Mouse (Mus musculus) hindbrain, postnatal 0 days (tissue): ENCODE results near the gene Adap1. TPM values are rescaled to one million over a fixed set of nuclear protein-coding genes. Genes with fewer than 3 reads are reported as not detected.
A peak's percentile ranks its signal among the peaks of the same experiment; 100 is the strongest.

Experiments
- ATAC-seq: fragments of 200-750 bp; cut with Nextera tagmentation; 2 replicates; pipeline ENCODE4 v1.8.0; 2017; ENCODE audit warnings: mild to moderate bottlenecking, moderate TSS enrichment, moderate library complexity
- DNase-seq: peaks from one replicate; pipeline ENCODE4 v3.0.0-alpha.2; 2015; ENCODE audit warnings: low spot score
- H3K27ac ChIP-seq: fragments of 300-500 bp; sonication (generic); 2 replicates; pipeline ENCODE4 v1.5.1; 2014; ENCODE audit warnings: mild to moderate bottlenecking
- H3K27me3 ChIP-seq: fragments of 300-500 bp; sonication (generic); 2 replicates; pipeline ENCODE4 v1.6.1; 2014; ENCODE audit warnings: low read length, mixed read lengths; ENCODE audit not compliant: insufficient read depth
- H3K36me3 ChIP-seq: fragments of 300-500 bp; sonication (generic); 2 replicates; pipeline ENCODE4 v1.6.1; 2014; ENCODE audit warnings: low read length, mixed read lengths; ENCODE audit not compliant: insufficient read depth
- H3K4me1 ChIP-seq: fragments of 300-500 bp; sonication (generic); 2 replicates; pipeline ENCODE4 v1.6.1; 2014; ENCODE audit warnings: antibody characterized with exemption, low read length, mixed read lengths; ENCODE audit not compliant: insufficient read depth
- H3K4me2 ChIP-seq: fragments of 300-500 bp; sonication (generic); 2 replicates; pipeline ENCODE4 v1.6.1; 2014; ENCODE audit warnings: low read depth, mild to moderate bottlenecking, low read length, moderate library complexity, mixed read lengths
- H3K4me3 ChIP-seq: fragments of 300-500 bp; sonication (generic); 2 replicates; pipeline ENCODE4 v1.5.1; 2014; ENCODE audit warnings: low read length
- H3K9ac ChIP-seq: fragments of 300-500 bp; sonication (generic); replicated peaks from 2 replicates; pipeline ENCODE4 v1.6.1; 2014; ENCODE audit warnings: mild to moderate bottlenecking, low read length, moderate library complexity, mixed read lengths
- H3K9me3 ChIP-seq: fragments of 300-500 bp; sonication (generic); 2 replicates; pipeline ENCODE4 v1.6.1; 2016; ENCODE audit warnings: low read length, mixed read lengths
- CTCF ChIP-seq: IDR thresholded peaks from 2 replicates; pipeline ENCODE4 v1.5.1; 2016; ENCODE audit warnings: antibody characterized with exemption, control low read depth, low read depth
- WGBS: fragments of 180-500 bp; shearing (Covaris S2); extraction: QIAGEN DNeasy Blood & Tissue Kit; methylation state at CpG from one replicate; pipeline ENCODE4 v1.1.7; 2014; 5-methylcytosine and 5-hydroxymethylcytosine counted together
- polyA plus RNA-seq: library from polyadenylated mRNA; unstranded; fragments of >200 nt; fragmentation: Nextera tagmentation; extraction: Ambion mirVana; gene quantifications from 2 replicates; pipeline ENCODE4 v1.2.1, GENCODE M21; 2015
- total RNA-seq: library from RNA; depleted of rRNA; stranded (reverse); fragments of >200 nt; gene quantifications from 2 replicates; pipeline ENCODE4 v1.2.3, GENCODE M21; 2014

Gene Adap1
- total and polyA plus RNA-seq, 2 experiments from 2014 or later: 128 to 242 TPM

DNA sequence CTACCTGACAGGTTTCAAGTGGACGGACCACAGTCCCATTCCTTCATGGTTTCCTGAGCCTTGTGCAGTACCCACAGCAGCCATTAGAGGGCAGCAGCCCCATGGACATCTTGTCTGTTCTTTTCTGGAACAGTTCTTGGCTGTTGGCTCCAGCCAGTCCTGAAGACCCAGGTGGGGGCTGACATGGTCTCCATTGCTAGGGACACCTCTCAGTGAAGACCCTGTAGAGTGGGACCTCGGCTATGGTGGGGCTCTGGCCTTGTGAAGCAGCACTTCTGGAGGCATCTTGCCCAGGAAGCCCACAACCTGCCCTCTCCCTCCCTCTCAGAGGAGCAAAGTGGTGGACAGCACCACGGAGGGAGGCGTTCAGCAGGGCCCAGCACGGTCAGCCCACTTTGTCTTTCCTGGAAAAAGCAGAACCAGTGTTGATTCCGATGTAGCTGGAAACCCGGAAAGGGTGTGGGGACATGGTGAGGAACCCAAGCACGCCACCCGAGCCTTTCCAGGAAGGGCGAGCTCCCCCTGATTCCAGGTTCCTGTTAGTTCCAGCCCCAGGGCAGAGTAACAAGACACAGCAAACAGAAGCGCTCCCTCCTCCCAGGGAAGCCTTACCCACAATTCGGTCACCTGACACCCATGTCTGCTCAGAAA, 39.0 kb upstream of the Adap1 start:
- Histone ChIP-seq H3K4me3 (no peak overlapping the region), H3K4me2 (no peak overlapping the region), H3K27ac (peak overlapping the region; percentile 65; the same call in 1 of the 2 replicates), H3K27me3 (no peaks in the 10 kb centered on the region), H3K4me1 (0 out of 2 replicates have a peak, but pooled peaks cover 2% of the 10 kb centered on the region), H3K9me3 (no peaks in the 10 kb centered on the region), H3K9ac (no peak overlapping the region), H3K36me3 (no peaks in the 10 kb centered on the region)
- DNase-seq (peak; percentile 92), ATAC-seq (peak; percentile 74)
- 36% methylated on average over 12 of the region's 12 CpGs for WGBS
- peak; percentile 99 for TF ChIP-seq CTCF

DNA sequence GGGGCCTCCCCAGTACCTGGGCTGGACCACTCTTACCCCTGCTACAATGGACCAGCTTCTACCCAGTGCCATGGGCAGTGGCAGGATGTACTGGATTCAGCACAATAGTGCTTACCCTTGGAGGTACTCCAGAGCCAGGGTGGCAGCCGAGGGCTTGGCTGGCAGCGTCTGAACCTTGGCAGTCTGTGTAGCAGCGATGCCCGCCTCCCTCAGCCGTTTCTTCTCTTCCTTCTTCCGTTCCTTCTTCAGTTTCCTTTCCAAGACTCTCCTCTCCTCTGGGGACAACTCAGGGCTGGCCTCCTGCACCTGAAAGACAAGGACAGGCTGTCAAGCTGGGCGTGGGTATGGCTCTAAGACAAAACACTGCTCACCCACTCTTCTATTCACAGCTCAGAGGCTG, 38.4 kb upstream of the Adap1 start:
- Histone ChIP-seq H3K4me1 (0 out of 2 replicates have a peak, but pooled peaks cover 2% of the 10 kb centered on the region), H3K9ac (no peak overlapping the region), H3K9me3 (no peaks in the 10 kb centered on the region), H3K4me3 (no peak overlapping the region), H3K27ac (no peak overlapping the region; the same call in 1 of the 2 replicates), H3K36me3 (no peaks in the 10 kb centered on the region), H3K4me2 (no peak overlapping the region), H3K27me3 (no peaks in the 10 kb centered on the region)
- 55% methylated on average over 7 of the region's 7 CpGs for WGBS
- ATAC-seq: no peak
- no peak for DNase-seq
- TF ChIP-seq CTCF: no peak

- no peaks in the 10 kb centered on the region for H3K36me3 ChIP-seq
- WGBS: 84% methylated on average over 5 of the region's 5 CpGs
- TF ChIP-seq CTCF: no peak
- H3K4me3 ChIP-seq: no peak overlapping the region
- H3K27ac ChIP-seq: no peak overlapping the region
- H3K4me2 ChIP-seq: no peak overlapping the region
- H3K27me3 ChIP-seq: no peaks in the 10 kb centered on the region
- H3K4me1 ChIP-seq: 0 out of 2 replicates have a peak, but pooled peaks cover under 1% of the 10 kb centered on the region
- ATAC-seq: no peak
- H3K9me3 ChIP-seq: no peaks in the 10 kb centered on the region
- DNase-seq: no peak
- no peak overlapping the region for H3K9ac ChIP-seq
These were observed 33.8 kb upstream of the Adap1 start for GRCm38 (mm10) chr5:139359244-139359643.

DNA sequence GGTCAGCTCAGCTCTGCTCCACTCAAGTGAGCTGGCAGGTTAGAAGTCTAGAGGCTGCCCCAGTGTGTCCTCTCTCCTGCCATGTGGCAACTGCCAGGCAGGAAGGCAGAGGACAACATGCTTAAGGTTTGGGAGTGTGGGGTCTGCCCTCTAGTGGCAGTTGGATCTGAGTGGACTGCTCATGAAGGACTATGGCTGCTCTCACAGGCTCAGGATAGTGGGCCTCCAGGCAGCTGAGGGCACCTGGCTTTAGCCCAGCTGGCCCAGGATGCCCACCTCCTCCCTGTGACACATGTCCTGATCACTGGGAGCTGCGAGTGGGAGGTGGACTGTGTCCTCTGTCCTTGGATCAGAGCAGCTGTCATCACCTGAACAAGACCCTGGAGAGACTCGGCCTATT, 33.2 kb upstream of the Adap1 start:
- peak; percentile 57 for ATAC-seq
- TF ChIP-seq CTCF: peak; percentile 78
- peak; percentile 64 for DNase-seq
- Histone ChIP-seq H3K4me1 (no peaks in the 10 kb centered on the region), H3K4me3 (no peak overlapping the region), H3K9me3 (no peaks in the 10 kb centered on the region), H3K27ac (no peak overlapping the region), H3K36me3 (no peaks in the 10 kb centered on the region), H3K4me2 (no peak overlapping the region), H3K27me3 (no peaks in the 10 kb centered on the region), H3K9ac (no peak overlapping the region)
- WGBS: 80% methylated on average over 2 of the region's 2 CpGs

GRCm38 (mm10) chr5:139355235-139355772, 29.9 kb upstream of the Adap1 start:
- no peaks in the 10 kb centered on the region for H3K27me3 ChIP-seq
- DNase-seq: peak; percentile 75
- no peaks in the 10 kb centered on the region for H3K9me3 ChIP-seq
- no peaks in the 10 kb centered on the region for H3K36me3 ChIP-seq
- no peak overlapping the region for H3K27ac ChIP-seq
- WGBS: 37% methylated on average over 19 of the region's 19 CpGs
- ATAC-seq: 0 out of 2 replicates have a peak, but pooled peaks have one; percentile 36
- H3K9ac ChIP-seq: no peak overlapping the region
- no peak overlapping the region for H3K4me2 ChIP-seq
- H3K4me3 ChIP-seq: no peak overlapping the region
- no peaks in the 10 kb centered on the region for H3K4me1 ChIP-seq
- TF ChIP-seq CTCF: peak; percentile 97

GRCm38 (mm10) chr5:139353946-139354345, 28.5 kb upstream of the Adap1 start:
- Histone ChIP-seq H3K27ac (no peak overlapping the region), H3K36me3 (no peaks in the 10 kb centered on the region), H3K4me3 (no peak overlapping the region), H3K4me1 (no peaks in the 10 kb centered on the region), H3K9me3 (no peaks in the 10 kb centered on the region), H3K27me3 (no peaks in the 10 kb centered on the region), H3K9ac (no peak overlapping the region), H3K4me2 (no peak overlapping the region)
- WGBS: 88% methylated on average over 10 of the region's 11 CpGs
- DNase-seq (no peak), ATAC-seq (no peak)
- no peak for TF ChIP-seq CTCF

- WGBS: 62% methylated on average over 10 of the region's 10 CpGs
- no peaks in the 10 kb centered on the region for H3K36me3 ChIP-seq
- H3K4me2 ChIP-seq: no peak overlapping the region
- H3K4me1 ChIP-seq: no peaks in the 10 kb centered on the region
- peak; percentile 41 for TF ChIP-seq CTCF
- DNase-seq (no peak), ATAC-seq (no peak)
- no peak overlapping the region for H3K27ac ChIP-seq
- no peaks in the 10 kb centered on the region for H3K27me3 ChIP-seq
- H3K9me3 ChIP-seq: no peaks in the 10 kb centered on the region
- no peak overlapping the region for H3K9ac ChIP-seq
- H3K4me3 ChIP-seq: no peak overlapping the region
These were observed 28.1 kb upstream of the Adap1 start for GRCm38 (mm10) chr5:139353496-139353895.
